Mouse (Mus musculus) layer of hippocampus, adult 6 months (tissue): Measurements from ENCODE around the gene Gripap1. TPM values are rescaled to one million over a fixed set of nuclear protein-coding genes. Genes with fewer than 3 reads are reported as not detected.

Source experiments
- long read RNA-seq, 2 experiments: library from polyadenylated mRNA; unstranded; transcript quantifications; one replicate each; pipeline ENCODE4 v2.0.0; 2019 to 2020
- microRNA-seq: library from miRNA; unstranded; fragments of <30 nt; microRNA quantifications from one replicate; pipeline ENCODE4 v1.2.0, GENCODE M21; 2020
- polyA plus RNA-seq: library from polyadenylated mRNA; unstranded; fragments of <200 nt; fragmentation: Nextera tagmentation; gene quantifications from 2 replicates; pipeline ENCODE4 v1.2.3, GENCODE M21; 2021

Gene Gripap1
- 29.8 and 34.6 TPM in 2 replicates for polyA plus RNA-seq
- long read RNA-seq, experiment 1, transcript Gripap1-203 (26 exons, 3,015 nt) = major isoform, 10 of 68 reads
- long read RNA-seq, experiment 1, partial matches to known transcripts = 47 of 68 reads
- long read RNA-seq, experiment 1, other reads (novel, unspliced or antisense) = 10 of 68 reads
- long read RNA-seq, experiment 2, transcript Gripap1-202 (24 exons, 2,867 nt) = minor isoform, 20 of 419 reads
- long read RNA-seq, experiment 2, transcript Gripap1-201 (25 exons, 3,156 nt) = minor isoform, 16 of 419 reads
- long read RNA-seq, experiment 2, transcript Gripap1-203 (26 exons, 3,015 nt) = major isoform, 249 of 419 reads
- long read RNA-seq, experiment 2, partial matches to known transcripts = 39 of 419 reads
- long read RNA-seq, experiment 2, other reads (novel, unspliced or antisense) = 94 of 419 reads

DNA sequence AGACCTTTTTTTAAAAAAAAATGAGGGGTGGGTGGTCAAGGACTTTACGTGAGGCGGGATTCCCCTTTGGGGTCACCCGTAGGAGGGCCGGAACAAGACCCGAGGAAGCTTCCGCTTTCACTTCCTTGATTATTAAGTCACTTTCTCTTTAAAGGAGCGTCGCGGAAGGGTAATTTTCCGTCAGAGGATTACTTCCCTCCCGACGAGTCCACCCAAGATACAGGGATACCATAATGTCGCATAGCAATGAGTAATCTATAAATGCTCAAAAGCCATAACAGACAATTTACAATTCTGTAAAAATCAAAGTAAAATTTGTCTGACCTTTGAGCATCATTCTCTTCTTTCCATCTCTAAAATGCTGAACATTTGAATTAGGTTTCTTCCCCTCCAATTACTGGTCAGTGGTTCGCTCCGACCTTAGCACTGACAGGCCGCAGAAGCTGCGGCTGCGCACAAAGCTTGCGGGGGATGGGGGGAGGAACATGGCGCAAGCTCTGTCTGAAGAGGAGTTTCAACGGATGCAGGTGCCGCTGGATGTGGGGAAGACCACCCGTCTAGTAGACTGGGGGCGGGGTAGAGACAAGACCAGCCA, at the start of gene Gripap1:
Gene Gripap1 (plus strand): TSS at position 224 of the 595 bp plus-strand sequence.

GRCm38 (mm10) chrX:7750432-7751116, 39.0 kb upstream of the Gripap1 start, which contains the start of gene Ccdc120:
Gene Ccdc120, minus strand, starts transcription at chrX:7750905.

DNA sequence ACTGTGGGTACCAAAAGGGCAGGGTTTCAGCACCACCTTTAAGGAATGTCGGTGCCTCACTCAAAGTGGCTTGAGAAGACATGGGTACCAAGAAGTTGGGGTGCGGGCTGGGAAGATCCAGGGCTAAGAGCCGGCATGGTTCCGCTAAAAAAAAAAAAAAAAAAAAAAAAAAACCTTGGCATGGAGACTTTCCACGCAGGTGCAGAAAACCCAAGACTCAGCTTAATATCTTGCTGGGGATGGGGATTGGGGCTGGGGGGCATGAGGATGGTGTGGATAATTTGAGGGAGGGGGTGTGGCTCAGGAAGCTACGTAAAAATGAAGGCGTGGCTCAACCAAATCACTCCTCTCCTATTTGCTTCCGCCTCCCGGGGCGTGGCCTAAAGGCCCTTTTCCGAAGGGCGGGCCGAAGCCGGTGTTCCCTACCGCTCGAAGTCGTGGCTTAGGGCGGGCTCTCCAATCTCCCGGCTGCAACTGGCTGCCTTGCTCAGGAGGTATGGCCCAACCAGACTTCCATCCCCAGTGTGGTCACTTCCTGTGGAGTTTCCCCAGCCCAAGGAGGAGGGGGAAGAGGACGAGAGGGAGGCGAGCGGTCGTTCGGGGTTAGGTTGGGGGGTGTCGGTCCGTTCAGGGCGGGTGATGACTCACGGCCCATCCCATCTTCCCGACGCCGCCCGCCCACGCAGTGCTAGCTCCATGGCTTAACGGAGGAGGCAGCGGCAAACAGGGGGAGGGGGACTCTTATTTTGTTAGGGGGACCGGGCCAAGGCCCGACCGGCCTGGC, 27.2 kb upstream of the Gripap1 start, which contains the start of gene Tfe3:
Gene Tfe3 (plus strand): TSS at position 424 of the 784 bp plus-strand sequence.

DNA sequence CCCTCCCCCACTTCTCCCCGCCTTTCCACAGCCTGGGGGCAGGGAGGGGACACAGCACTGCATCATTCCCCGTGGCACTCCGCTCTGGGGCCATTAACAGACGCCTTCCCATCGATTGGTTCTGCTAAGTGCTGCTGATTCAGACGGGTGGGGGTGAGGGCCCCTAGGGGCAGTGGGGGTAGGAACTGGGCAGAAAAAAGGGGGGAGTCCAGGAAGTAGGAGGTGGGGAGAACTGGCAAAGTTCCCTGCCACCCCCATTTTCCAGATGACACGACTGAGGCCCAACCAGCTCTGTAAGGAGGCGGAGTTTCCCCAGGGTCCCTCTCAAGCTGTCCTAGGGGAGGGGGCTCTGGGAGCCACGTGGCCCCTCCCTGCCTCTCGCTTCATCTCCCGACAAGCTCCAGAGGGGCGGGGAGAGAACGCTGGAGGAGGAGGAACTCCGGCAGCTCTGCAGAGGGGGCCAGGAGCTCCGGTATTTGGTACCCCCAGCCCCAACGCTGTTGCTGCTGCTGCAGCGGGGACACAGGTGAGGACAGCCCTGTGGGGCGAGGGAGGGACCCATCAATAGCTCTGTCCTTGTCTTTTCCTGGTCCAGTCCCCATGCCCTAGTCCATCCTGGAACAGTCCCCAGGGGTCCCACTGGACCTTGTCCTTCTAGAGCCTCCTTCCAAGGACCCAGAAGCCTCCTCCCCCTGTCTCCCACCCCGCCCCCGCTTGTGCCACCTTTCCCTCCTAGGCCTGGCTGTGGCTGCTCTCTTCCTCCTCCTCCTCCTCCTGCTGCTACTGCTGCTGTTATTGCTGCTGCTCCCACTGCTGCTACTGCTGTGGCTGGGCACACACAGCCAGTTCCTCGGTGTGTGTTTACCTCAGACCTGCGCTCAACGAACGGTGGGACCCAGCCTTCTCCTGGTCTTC, 32.6 kb downstream of the Gripap1 start, which contains the start of gene Kcnd1:
Gene Kcnd1 (plus strand): TSS at position 425 of the 915 bp plus-strand sequence.

GRCm38 (mm10) chrX:7841163-7842162, 51.9 kb downstream of the Gripap1 start, which contains the start of gene Otud5:
Gene Otud5, plus strand, starts transcription at chrX:7841364.

Small RNA genes lying within 50 kb of the gene (microRNA-seq; reads per million reads assigned to microRNA genes)
- gene Mir1198 = 88.9 reads per million, percentile 57 among the genes with 10 or more reads in this experiment

Other genes with a start within 250 kb of the Gripap1 start
- not detected in 2 replicates for gene Foxp3, start 216.1 kb upstream of the Gripap1 start, polyA plus RNA-seq
- 3.3 and 3.8 TPM in 2 replicates for gene Ppp1r3f, start 215.5 kb upstream of the Gripap1 start, polyA plus RNA-seq
- 21.7 and 24.5 TPM in 2 replicates for gene Ccdc22, start 184.2 kb upstream of the Gripap1 start, polyA plus RNA-seq
- not detected in 2 replicates for gene Cacna1f, start 182.7 kb upstream of the Gripap1 start, polyA plus RNA-seq
- gene Syp, start 151.3 kb upstream of the Gripap1 start, polyA plus RNA-seq = 165 and 181 TPM in 2 replicates
- 0.54 and 0.60 TPM in 2 replicates for gene Prickle3, start 132.5 kb upstream of the Gripap1 start, polyA plus RNA-seq
- gene Plp2, start 118.4 kb upstream of the Gripap1 start, polyA plus RNA-seq = 10.2 and 14.4 TPM in 2 replicates
- 0.14 and 0.18 TPM in 2 replicates for gene Magix, start 108.5 kb upstream of the Gripap1 start, polyA plus RNA-seq
- 18.4 and 19.5 TPM in 2 replicates for gene Gpkow, start 92.6 kb upstream of the Gripap1 start, polyA plus RNA-seq
- gene Wdr45, start 75.4 kb upstream of the Gripap1 start, polyA plus RNA-seq = 28.9 and 30.9 TPM in 2 replicates
- gene Gm45208, start 67.5 kb upstream of the Gripap1 start, polyA plus RNA-seq = 0.30 TPM in 1 of 2 replicates, not detected in the other
- 135 and 140 TPM in 2 replicates for gene Praf2, start 61.3 kb upstream of the Gripap1 start, polyA plus RNA-seq
- 5.8 and 7.6 TPM in 2 replicates for gene Ccdc120, start 38.9 kb upstream of the Gripap1 start, polyA plus RNA-seq
- gene Tfe3, start 27.2 kb upstream of the Gripap1 start, polyA plus RNA-seq = 7.6 and 8.5 TPM in 2 replicates
- 4.7 and 5.2 TPM in 2 replicates for gene Kcnd1, start 32.5 kb downstream of the Gripap1 start, polyA plus RNA-seq
- 5.8 and 6.1 TPM in 2 replicates for gene Otud5, start 51.6 kb downstream of the Gripap1 start, polyA plus RNA-seq
- 36.8 and 47.0 TPM in 2 replicates for gene Pim2, start 88.5 kb downstream of the Gripap1 start, polyA plus RNA-seq
- 20.7 and 23.1 TPM in 2 replicates for gene Slc35a2, start 94.3 kb downstream of the Gripap1 start, polyA plus RNA-seq
- 76.7 and 79.2 TPM in 2 replicates for gene Pqbp1, start 109.5 kb downstream of the Gripap1 start, polyA plus RNA-seq
- 49.4 and 51.9 TPM in 2 replicates for gene Timm17b, start 109.6 kb downstream of the Gripap1 start, polyA plus RNA-seq
- gene Gm10491, start 118.1 kb downstream of the Gripap1 start, polyA plus RNA-seq = not detected in 2 replicates
- not detected in 2 replicates for gene Gm10490, start 119.8 kb downstream of the Gripap1 start, polyA plus RNA-seq
- gene Pcsk1n, start 130.1 kb downstream of the Gripap1 start, polyA plus RNA-seq = 450 and 585 TPM in 2 replicates
- not detected in 2 replicates for gene Eras, start 138.8 kb downstream of the Gripap1 start, polyA plus RNA-seq
- gene Hdac6, start 158.1 kb downstream of the Gripap1 start, polyA plus RNA-seq = 9.5 and 10.1 TPM in 2 replicates
- not detected in 2 replicates for gene Gata1, start 188.3 kb downstream of the Gripap1 start, polyA plus RNA-seq
- gene Glod5, start 228.7 kb downstream of the Gripap1 start, polyA plus RNA-seq = not detected in 2 replicates